Mouse (Mus musculus): ENCODE data around the gene Myo18b. TPM values are rescaled to one million over a fixed set of nuclear protein-coding genes. Genes with fewer than 3 reads are reported as not detected.

Myo18b gene
- polyA plus RNA-seq, 1 experiment = 0.88 TPM

- no peaks in the 10 kb centered on the region for H3K27me3 ChIP-seq (ENCODE audit: control insufficient read depth, insufficient read depth, low read length)
- H3K4me1 ChIP-seq (ENCODE audit: control insufficient read depth, insufficient read depth, insufficient read length) = no peaks in the 10 kb centered on the region
- no peak for DNase-seq (ENCODE audit: low read depth in 1 of 2, low spot score in 2 of 2)
- WGBS = 65% methylated on average over 12 of the region's 12 CpGs
- H3K27ac ChIP-seq (ENCODE audit: insufficient read depth, low read length) = no peak overlapping the region
- no peak for TF ChIP-seq CTCF (IDR thresholded peaks at IDR 0.05; ENCODE audit: extremely low read depth, insufficient read depth, insufficient read length, insufficient replicate concordance)
- TF ChIP-seq POLR2A (IDR thresholded peaks at IDR 0.05; ENCODE audit: low read depth, low read length) = no peak
- no peaks in the 10 kb centered on the region for H3K36me3 ChIP-seq (ENCODE audit: control insufficient read depth, insufficient read depth, low read length)
- H3K4me3 ChIP-seq (ENCODE audit: extremely low read depth, insufficient read depth, insufficient read length) = no peak overlapping the region
Measured at GRCm38 (mm10) chr5:112859379-112860035, 36.7 kb downstream of the Myo18b start.

GRCm38 (mm10) chr5:112853179-112853578 is 43.0 kb downstream of the Myo18b start:
- no peak for DNase-seq (ENCODE audit: low read depth in 1 of 2, low spot score in 2 of 2)
- TF ChIP-seq CTCF (IDR thresholded peaks at IDR 0.05; ENCODE audit: extremely low read depth, insufficient read depth, insufficient read length, insufficient replicate concordance) (no peak), POLR2A (IDR thresholded peaks at IDR 0.05; ENCODE audit: low read depth, low read length) (no peak)
- no peaks in the 10 kb centered on the region for H3K36me3 ChIP-seq (ENCODE audit: control insufficient read depth, insufficient read depth, low read length)
- no peaks in the 10 kb centered on the region for H3K4me1 ChIP-seq (ENCODE audit: control insufficient read depth, insufficient read depth, insufficient read length)
- H3K27ac ChIP-seq (ENCODE audit: insufficient read depth, low read length) = no peak overlapping the region
- 74% methylated on average over 8 of the region's 8 CpGs for WGBS
- H3K4me3 ChIP-seq (ENCODE audit: extremely low read depth, insufficient read depth, insufficient read length) = no peak overlapping the region
- H3K27me3 ChIP-seq (ENCODE audit: control insufficient read depth, insufficient read depth, low read length) = no peaks in the 10 kb centered on the region

- no peaks in the 10 kb centered on the region for H3K4me1 ChIP-seq (ENCODE audit: control insufficient read depth, insufficient read depth, insufficient read length)
- H3K27me3 ChIP-seq (ENCODE audit: control insufficient read depth, insufficient read depth, low read length) = no peaks in the 10 kb centered on the region
- no peaks in the 10 kb centered on the region for H3K36me3 ChIP-seq (ENCODE audit: control insufficient read depth, insufficient read depth, low read length)
- H3K27ac ChIP-seq (ENCODE audit: insufficient read depth, low read length) = no peak overlapping the region
- no peak for TF ChIP-seq CTCF (IDR thresholded peaks at IDR 0.05; ENCODE audit: extremely low read depth, insufficient read depth, insufficient read length, insufficient replicate concordance)
- TF ChIP-seq POLR2A (IDR thresholded peaks at IDR 0.05; ENCODE audit: low read depth, low read length) = no peak
- H3K4me3 ChIP-seq (ENCODE audit: extremely low read depth, insufficient read depth, insufficient read length) = no peak overlapping the region
- 39% methylated on average over 5 of the region's 5 CpGs for WGBS
- DNase-seq (ENCODE audit: low read depth in 1 of 2, low spot score in 2 of 2) = no peak
Measured at GRCm38 (mm10) chr5:112851389-112851788, 44.8 kb downstream of the Myo18b start.

GRCm38 (mm10) chr5:112848586-112849280 is 47.4 kb downstream of the Myo18b start:
- TF ChIP-seq CTCF (IDR thresholded peaks at IDR 0.05; ENCODE audit: extremely low read depth, insufficient read depth, insufficient read length, insufficient replicate concordance) (0 out of 2 replicates have a peak, but pooled peaks have one; percentile 17), POLR2A (IDR thresholded peaks at IDR 0.05; ENCODE audit: low read depth, low read length) (no peak)
- no peaks in the 10 kb centered on the region for H3K4me1 ChIP-seq (ENCODE audit: control insufficient read depth, insufficient read depth, insufficient read length)
- no peak for DNase-seq (ENCODE audit: low read depth in 1 of 2, low spot score in 2 of 2)
- no peak overlapping the region for H3K4me3 ChIP-seq (ENCODE audit: extremely low read depth, insufficient read depth, insufficient read length)
- H3K27ac ChIP-seq (ENCODE audit: insufficient read depth, low read length) = no peak overlapping the region
- WGBS = 14% methylated on average over 16 of the region's 16 CpGs
- no peaks in the 10 kb centered on the region for H3K36me3 ChIP-seq (ENCODE audit: control insufficient read depth, insufficient read depth, low read length)
- H3K27me3 ChIP-seq (ENCODE audit: control insufficient read depth, insufficient read depth, low read length) = no peaks in the 10 kb centered on the region

- H3K27ac ChIP-seq (ENCODE audit: insufficient read depth, low read length) = no peak overlapping the region
- TF ChIP-seq POLR2A (IDR thresholded peaks at IDR 0.05; ENCODE audit: low read depth, low read length) (no peak), CTCF (IDR thresholded peaks at IDR 0.05; ENCODE audit: extremely low read depth, insufficient read depth, insufficient read length, insufficient replicate concordance) (no peak)
- H3K36me3 ChIP-seq (ENCODE audit: control insufficient read depth, insufficient read depth, low read length) = no peaks in the 10 kb centered on the region
- H3K27me3 ChIP-seq (ENCODE audit: control insufficient read depth, insufficient read depth, low read length) = no peaks in the 10 kb centered on the region
- no peak for DNase-seq (ENCODE audit: low read depth in 1 of 2, low spot score in 2 of 2)
- H3K4me3 ChIP-seq (ENCODE audit: extremely low read depth, insufficient read depth, insufficient read length) = no peak overlapping the region
- H3K4me1 ChIP-seq (ENCODE audit: control insufficient read depth, insufficient read depth, insufficient read length) = no peaks in the 10 kb centered on the region
- 50% methylated on average over 25 of the region's 25 CpGs for WGBS
Measured at GRCm38 (mm10) chr5:112847985-112848542, 48.1 kb downstream of the Myo18b start.

- Histone ChIP-seq H3K27me3 (ENCODE audit: control insufficient read depth, insufficient read depth, low read length) (no peaks in the 10 kb centered on the region), H3K36me3 (ENCODE audit: control insufficient read depth, insufficient read depth, low read length) (no peaks in the 10 kb centered on the region), H3K4me3 (ENCODE audit: extremely low read depth, insufficient read depth, insufficient read length) (no peak overlapping the region), H3K4me1 (ENCODE audit: control insufficient read depth, insufficient read depth, insufficient read length) (no peaks in the 10 kb centered on the region), H3K27ac (ENCODE audit: insufficient read depth, low read length) (no peak overlapping the region)
- DNase-seq (ENCODE audit: low read depth in 1 of 2, low spot score in 2 of 2) = no peak
- TF ChIP-seq POLR2A (IDR thresholded peaks at IDR 0.05; ENCODE audit: low read depth, low read length) = no peak
- no peak for TF ChIP-seq CTCF (IDR thresholded peaks at IDR 0.05; ENCODE audit: extremely low read depth, insufficient read depth, insufficient read length, insufficient replicate concordance)
- 62% methylated on average over 11 of the region's 11 CpGs for WGBS
Measured at GRCm38 (mm10) chr5:112846146-112846545, 50.0 kb downstream of the Myo18b start.

All from spleen, adult 2 months (tissue).